Mouse (Mus musculus) ES-E14 (cell line): ENCODE data around the gene Caskin1.

ENCODE experiments used
- CHD2 ChIP-seq: IDR thresholded peaks from 2 replicates; pipeline ENCODE4 v1.6.1; 2014; ENCODE audit warnings: mild to moderate bottlenecking, low read depth, low read length, inconsistent platforms
- HCFC1 ChIP-seq: IDR thresholded peaks from 2 replicates; pipeline ENCODE4 v1.6.1; 2012; ENCODE audit warnings: low read length, inconsistent platforms, borderline replicate concordance; ENCODE audit not compliant: insufficient read depth
- MAFK ChIP-seq: IDR thresholded peaks from 2 replicates; pipeline ENCODE4 v1.6.1; 2014; ENCODE audit warnings: mild to moderate bottlenecking, low read depth, low read length, inconsistent platforms; ENCODE audit not compliant: insufficient read depth

- no peak for TF ChIP-seq MAFK
- TF ChIP-seq HCFC1: peak; percentile 95
- TF ChIP-seq CHD2: peak; percentile 87
Measured at GRCm38 (mm10) chr17:24527723-24528559, 39.5 kb downstream of the Caskin1 start, which contains the start of gene Traf7.
